Mouse (Mus musculus): ENCODE results near the gene Abcb1a.

GRCm38 (mm10) chr5:8722224-8722623 is 62.3 kb downstream of the Abcb1a start:
- no peak for TF ChIP-seq CTCF (IDR thresholded peaks at IDR 0.05)
- TF ChIP-seq POLR2A (IDR thresholded peaks at IDR 0.05; ENCODE audit: insufficient read depth, low read depth, low read length) = no peak

Data from heart, adult 2 months (tissue).